Mouse (Mus musculus): ENCODE data around the gene Spint2.

Spint2 gene

GRCm38 (mm10) chr7:29281201-29282073 lies at the start of gene Spint2:
Spint2 (minus strand) TSS chr7:29281912.
- DNase-seq, result peak; percentile 58

GRCm38 (mm10) chr7:29328984-29329383 lies 47.3 kb upstream of the Spint2 start:
- no peak for DNase-seq

- no peak for DNase-seq
Observed at GRCm38 (mm10) chr7:29327087-29327486, 45.4 kb upstream of the Spint2 start.

GRCm38 (mm10) chr7:29319337-29320307 lies 37.9 kb upstream of the Spint2 start:
- no peak for DNase-seq

DNA sequence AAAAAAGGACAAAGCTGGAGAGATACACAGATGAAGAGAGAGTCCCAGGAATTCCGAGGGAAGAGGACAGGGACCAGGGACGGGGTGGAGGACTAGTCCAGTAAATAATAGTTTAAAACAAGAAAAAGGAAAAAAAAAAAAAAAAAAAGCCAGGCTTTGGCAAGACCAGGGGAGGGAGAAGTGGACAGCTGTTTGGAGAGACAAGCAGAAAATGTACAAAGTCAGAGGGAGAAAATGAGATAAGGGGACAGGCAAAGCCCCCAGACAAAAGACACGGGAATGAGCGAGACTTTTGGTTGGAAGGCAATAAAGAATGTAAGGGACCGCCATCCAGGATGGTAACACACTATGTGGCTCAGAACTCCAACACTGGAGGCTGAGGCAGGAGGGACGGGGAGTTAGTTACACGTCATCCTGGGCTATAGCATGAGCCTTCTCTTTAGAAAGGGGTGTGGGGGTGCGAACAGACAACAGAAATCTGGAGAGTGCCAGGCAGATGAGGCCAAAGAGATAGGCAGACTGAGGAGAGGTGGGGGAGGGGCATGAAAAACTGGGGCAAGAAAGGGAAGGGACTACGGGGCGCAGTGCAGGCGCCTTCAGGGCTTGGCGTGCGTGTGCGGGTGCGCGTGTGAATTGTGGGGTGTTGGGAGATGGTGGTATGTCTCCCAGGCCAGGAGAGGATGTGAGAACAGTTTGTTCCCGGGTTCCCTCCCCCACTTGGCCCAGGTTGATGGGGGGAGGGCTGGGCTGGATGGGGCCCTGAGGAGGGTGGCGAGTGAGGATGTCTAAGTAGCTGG lies 36.6 kb upstream of the Spint2 start:
- peak; percentile 59 for DNase-seq

DNA sequence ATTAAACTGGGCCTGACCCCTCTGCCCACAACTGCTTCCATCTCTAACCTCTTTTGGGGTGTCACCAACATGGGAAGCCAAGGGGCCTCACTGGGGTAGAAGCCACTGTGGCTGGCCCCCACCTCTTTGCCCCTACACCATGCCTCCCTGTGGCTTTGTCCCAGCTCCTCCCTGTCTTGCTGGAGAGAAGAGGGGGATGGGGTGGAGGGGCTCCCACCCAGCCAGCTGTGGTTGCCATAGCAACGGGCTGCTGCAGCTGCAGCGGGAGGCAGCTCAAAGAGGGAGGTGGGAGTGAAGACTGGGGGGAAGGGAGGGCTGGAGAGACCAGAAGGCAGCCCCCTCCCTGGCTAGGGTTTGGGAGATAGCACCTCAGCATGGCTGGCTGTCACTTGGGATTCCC lies 35.8 kb upstream of the Spint2 start:
- no peak for DNase-seq

DNA sequence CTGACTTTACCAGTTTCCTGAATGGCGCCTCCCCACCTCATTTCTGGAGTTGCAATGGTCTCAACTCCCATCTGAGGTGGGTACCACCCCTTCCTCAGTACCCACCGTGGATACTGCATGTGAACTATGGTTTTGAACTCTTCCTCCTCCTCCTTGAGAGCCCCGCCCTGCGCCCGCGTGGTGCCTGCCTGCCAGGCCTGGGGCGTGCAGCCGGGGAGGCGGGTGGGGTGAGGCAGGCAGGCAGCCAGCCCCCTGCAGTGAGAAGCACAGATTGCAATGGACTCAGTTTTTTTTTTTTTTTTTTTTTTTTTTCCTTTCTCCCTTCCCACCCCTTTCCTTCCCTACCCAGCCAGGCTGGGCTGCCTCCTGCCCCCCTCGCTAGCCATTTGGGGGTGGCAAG lies 35.3 kb upstream of the Spint2 start:
- peak; percentile 80 for DNase-seq

- peak; percentile 42 for DNase-seq
Observed at GRCm38 (mm10) chr7:29316137-29316734, 34.5 kb upstream of the Spint2 start.

DNA sequence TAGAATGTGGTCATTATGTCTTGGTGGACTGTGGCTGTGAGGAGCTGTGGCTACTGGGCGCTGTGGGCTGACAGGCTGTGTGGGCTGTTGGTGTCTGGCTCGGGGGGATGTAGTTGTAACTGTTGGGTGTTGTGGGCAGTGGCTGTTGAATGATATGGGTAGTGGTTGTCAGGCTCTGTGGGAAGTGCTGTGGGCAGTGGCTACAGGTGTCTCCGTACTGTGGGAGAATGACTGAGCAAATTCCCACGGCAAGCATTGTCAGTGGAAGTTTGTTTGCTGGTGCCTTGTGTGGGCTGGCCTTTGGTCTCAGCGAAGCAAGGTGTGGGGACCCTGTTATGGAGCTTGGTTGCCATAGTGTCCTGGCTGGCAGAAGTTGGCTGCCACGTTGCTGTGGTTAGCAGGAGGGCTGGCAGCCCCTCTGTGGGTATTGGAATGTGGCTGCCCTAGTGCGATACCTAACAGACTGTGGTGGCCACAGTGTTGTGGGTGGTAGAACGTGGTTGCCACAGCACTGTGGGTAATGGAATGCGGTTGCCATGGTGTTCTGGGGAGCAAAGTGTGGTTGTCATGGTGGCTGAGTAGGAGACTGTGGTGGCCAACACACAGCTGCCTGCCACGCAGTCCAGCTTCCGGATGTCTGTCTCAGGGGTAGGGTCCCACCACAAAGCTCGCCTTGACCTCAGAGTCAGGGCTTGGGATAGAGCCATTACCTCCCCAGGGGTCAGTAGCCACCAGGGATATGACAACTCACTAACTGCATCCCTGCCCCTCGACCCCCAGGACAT lies 33.3 kb upstream of the Spint2 start:
- peak; percentile 79 for DNase-seq

DNA sequence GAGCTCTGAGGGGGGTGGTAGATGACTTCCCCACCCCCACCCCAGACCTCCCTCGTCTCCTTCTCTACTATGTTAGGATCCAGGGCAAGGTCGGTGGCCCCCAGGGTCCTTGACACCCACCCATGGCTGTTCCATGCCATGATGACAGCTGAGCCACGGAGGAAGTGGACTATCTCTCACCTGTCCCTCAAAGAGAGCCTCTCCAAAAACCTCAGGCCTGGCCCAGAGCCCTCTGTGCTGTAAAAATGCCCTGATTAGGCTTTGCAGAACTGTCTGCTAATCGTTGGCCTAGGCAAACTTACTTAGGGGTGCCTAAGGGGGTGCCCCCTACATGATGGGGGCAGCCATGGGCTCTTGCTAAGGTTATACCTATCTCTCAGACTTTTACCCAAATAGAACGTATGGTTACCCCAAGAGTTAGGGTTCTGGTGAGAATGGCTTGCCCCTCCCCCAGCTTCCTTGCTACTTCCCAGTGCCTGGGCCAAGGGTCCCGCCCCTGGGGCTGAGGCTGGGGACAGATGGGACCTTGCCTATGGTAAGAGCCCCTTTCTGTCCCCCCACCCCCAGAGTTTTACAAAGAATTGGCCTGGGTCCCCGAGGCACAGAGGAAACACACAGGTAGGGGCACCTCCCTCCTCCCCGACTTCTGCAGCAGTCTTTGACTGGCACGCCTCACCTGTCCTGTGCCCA lies 32.0 kb upstream of the Spint2 start:
- no peak for DNase-seq

DNA sequence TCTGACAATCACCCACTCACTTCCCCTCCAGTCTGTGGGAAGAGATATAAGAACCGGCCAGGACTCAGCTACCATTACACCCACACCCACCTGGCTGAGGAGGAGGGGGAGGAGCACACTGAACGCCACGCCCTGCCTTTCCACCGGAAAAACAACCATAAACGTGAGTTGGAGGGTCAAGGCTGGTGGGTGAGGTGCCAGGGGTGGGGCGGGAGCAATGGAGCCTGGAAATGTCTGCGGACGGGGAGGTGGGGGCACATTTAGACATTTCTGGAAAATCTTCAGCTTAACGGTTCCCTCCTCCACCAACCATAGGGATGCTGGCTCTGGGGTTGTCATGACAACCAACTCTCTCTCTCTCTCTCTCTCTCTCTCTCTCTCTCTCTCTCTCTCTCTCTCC lies 31.3 kb upstream of the Spint2 start:
- peak; percentile 66 for DNase-seq

DNA sequence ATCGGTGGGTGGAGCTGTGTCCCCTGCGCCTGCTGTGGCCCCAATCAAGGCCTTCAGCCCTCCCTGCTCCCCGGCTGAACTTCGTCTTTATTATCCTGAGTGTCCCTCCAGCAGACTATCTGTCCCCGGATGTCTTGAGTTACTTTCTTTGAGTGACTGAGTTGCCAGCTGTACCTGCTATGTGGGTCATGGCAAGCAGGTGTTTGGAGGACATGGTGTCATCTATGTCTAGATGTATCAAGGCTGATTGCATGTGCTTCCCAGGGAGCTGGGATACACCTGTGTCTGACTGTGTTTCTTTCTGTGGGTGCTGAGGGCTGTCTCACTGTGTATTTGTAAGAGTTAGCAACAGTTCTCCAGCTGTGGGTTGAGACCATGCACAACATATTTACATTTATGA lies 28.0 kb upstream of the Spint2 start:
- DNase-seq, result no peak

GRCm38 (mm10) chr7:29309221-29309721 lies 27.6 kb upstream of the Spint2 start:
- peak; percentile 81 for DNase-seq

DNA sequence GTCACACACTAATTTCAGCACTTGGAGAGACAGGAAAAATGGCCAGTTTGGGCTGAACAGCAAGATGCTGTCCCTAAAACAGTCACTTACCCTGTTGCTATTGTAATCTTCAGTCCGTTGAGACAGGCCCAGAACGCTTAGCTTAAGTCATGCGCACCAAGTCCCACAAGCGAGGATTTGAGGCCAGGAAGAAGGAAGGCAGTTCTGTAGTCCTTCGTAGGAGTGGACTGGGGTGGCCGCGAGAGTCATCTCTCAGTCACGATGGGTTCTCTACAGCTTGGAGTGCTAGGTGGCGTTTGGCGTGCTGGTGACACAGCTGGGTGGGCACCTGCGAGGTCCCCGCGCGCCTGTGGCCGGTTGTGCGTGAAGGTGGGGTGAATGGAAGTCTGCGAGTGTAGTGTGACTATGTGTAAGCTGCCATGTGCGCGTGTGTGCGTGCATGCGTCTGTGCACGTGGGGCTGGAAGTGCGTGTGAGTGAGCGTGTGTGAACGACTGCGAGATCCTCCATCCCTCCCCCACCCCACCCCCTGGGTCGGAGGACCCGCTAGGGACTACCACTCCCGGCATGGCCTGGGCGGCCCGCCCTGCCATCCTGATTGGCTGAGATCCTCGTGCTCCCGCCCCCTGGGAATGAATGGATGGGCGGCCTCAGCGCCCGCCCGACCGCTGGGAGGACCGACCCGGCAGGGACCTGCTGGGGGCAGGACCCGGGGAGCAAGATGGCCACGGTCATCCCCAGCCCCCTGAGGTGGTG lies 25.8 kb upstream of the Spint2 start:
- DNase-seq, result peak; percentile 95

DNA sequence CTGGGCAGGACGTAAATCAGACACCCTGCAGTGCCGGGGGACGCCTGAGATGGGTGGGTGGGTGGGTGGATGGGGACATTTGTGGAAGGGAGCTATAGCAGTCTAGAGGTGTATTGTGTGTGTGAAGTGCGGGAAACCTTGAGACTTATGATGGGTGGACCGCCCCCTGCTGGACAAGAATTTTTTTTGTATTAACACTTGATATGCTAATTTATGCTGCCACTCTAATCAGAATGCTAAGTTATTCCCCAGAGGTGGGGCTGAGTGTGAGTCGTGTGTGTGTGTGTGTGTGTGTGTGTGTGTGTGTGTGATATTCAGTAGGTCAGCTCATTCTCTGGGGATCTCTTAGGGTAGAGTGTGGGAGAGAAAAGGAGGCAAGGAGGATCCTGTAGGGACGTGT lies 24.9 kb upstream of the Spint2 start:
- DNase-seq, result no peak

- no peak for DNase-seq
Observed at GRCm38 (mm10) chr7:29306108-29306507, 24.4 kb upstream of the Spint2 start.

DNA sequence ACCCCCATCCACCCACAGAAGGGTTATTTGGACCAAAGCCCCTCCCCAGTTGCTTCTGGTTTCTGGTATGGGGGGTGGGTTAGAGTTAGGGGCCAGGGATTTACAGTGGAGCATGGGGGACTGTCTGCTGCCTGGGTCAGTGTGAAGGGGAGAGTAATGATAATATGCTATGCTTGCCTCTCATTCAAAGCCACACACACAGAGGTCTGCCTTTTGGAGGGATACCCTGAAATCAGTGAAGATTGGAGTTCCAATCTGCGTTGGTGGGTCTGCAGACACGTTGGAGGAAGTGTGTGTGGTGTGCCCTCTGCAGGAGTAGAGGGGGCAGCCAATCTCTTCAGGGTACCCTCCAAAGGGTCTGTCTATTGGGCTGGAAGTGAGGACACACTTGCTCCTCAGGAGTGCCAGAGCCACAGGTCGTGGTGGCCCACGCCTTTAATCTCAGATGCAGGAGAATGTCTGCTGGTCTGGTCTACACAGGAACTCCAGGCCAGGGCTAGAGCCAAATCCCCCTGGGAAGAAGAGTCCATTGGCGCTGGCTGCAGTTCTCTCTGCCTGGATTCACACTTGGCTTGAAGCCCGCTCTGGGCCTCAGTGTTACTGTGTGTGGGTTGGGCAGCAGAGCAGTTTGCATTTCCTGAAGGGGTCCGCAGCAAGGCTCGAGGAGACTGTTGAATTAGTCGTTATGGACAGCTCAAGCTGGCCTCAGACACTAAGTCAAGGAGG lies 23.7 kb upstream of the Spint2 start:
- DNase-seq, result peak; percentile 29

GRCm38 (mm10) chr7:29304463-29305262 lies 23.0 kb upstream of the Spint2 start:
- DNase-seq, result peak; percentile 36

Data from right cerebral cortex, postnatal 25 days (tissue).